Mouse (Mus musculus) midbrain, postnatal 0 days (tissue): ENCODE results near the gene Fgf18. TPM values are rescaled to one million over a fixed set of nuclear protein-coding genes. Genes with fewer than 3 reads are reported as not detected.

ENCODE experiments used
- ATAC-seq: fragments of 200-750 bp; cut with Nextera tagmentation; 2 replicates; pipeline ENCODE4 v1.8.0; 2017; ENCODE audit warnings: moderate number of reproducible peaks, mild to moderate bottlenecking, moderate TSS enrichment, moderate library complexity; ENCODE audit not compliant: low FRiP score
- DNase-seq: peaks from one replicate; pipeline ENCODE4 v3.0.0-alpha.2; 2015; ENCODE audit warnings: low spot score
- H3K27ac ChIP-seq: fragments of 300-500 bp; sonication (generic); 2 replicates; pipeline ENCODE4 v1.5.1; 2014; ENCODE audit warnings: low read depth, mild to moderate bottlenecking, low read length, mixed read lengths
- H3K27me3 ChIP-seq: fragments of 300-500 bp; sonication (generic); 2 replicates; pipeline ENCODE4 v1.6.1; 2014; ENCODE audit warnings: low read length, control low read depth, mixed read lengths; ENCODE audit not compliant: insufficient read depth
- H3K36me3 ChIP-seq: fragments of 300-500 bp; sonication (generic); 2 replicates; pipeline ENCODE4 v1.6.1; 2014; ENCODE audit warnings: low read length, control low read depth, mixed read lengths; ENCODE audit not compliant: insufficient read depth
- H3K4me1 ChIP-seq: fragments of 300-500 bp; sonication (generic); 2 replicates; pipeline ENCODE4 v1.6.1; 2014; ENCODE audit warnings: mild to moderate bottlenecking, control low read depth, antibody characterized with exemption, low read length, mixed read lengths; ENCODE audit not compliant: insufficient read depth
- H3K4me2 ChIP-seq: fragments of 300-500 bp; sonication (generic); 2 replicates; pipeline ENCODE4 v1.6.1; 2014; ENCODE audit warnings: low read depth, mild to moderate bottlenecking, low read length, mixed read lengths; ENCODE audit not compliant: poor library complexity, severe bottlenecking
- H3K4me3 ChIP-seq: fragments of 300-500 bp; sonication (generic); 2 replicates; pipeline ENCODE4 v1.5.1; 2014; ENCODE audit warnings: low read depth, mild to moderate bottlenecking, low read length, moderate library complexity
- H3K9ac ChIP-seq: fragments of 300-500 bp; sonication (generic); replicated peaks from 2 replicates; pipeline ENCODE4 v1.6.1; 2014; ENCODE audit warnings: mild to moderate bottlenecking, low read length, moderate library complexity, mixed read lengths; ENCODE audit not compliant: poor library complexity, severe bottlenecking
- H3K9me3 ChIP-seq: fragments of 300-500 bp; sonication (generic); 2 replicates; pipeline ENCODE4 v1.6.1; 2016; ENCODE audit warnings: low read length, control low read depth
- CTCF ChIP-seq: IDR thresholded peaks from 2 replicates; pipeline ENCODE4 v1.5.1; 2016; ENCODE audit warnings: antibody characterized with exemption, mild to moderate bottlenecking
- WGBS: fragments of 180-500 bp; shearing (Covaris S2); extraction: QIAGEN DNeasy Blood & Tissue Kit; methylation state at CpG from one replicate; pipeline ENCODE4 v1.1.7; 2014; 5-methylcytosine and 5-hydroxymethylcytosine counted together
- polyA plus RNA-seq: library from polyadenylated mRNA; unstranded; fragments of >200 nt; fragmentation: Nextera tagmentation; extraction: Ambion mirVana; gene quantifications from 2 replicates; pipeline ENCODE4 v1.2.1, GENCODE M21; 2015
- total RNA-seq: library from RNA; depleted of rRNA; stranded (reverse); fragments of >200 nt; gene quantifications from 2 replicates; pipeline ENCODE4 v1.2.3, GENCODE M21; 2014

Fgf18 gene
- total and polyA plus RNA-seq, 2 experiments from 2014 or later, result 6.5 to 6.7 TPM

GRCm38 (mm10) chr11:33181804-33182203 lies 34.6 kb upstream of the Fgf18 start:
- Histone ChIP-seq H3K9ac (no peak overlapping the region), H3K4me1 (no peaks in the 10 kb centered on the region), H3K4me2 (no peak overlapping the region), H3K9me3 (no peaks in the 10 kb centered on the region), H3K27ac (no peak overlapping the region), H3K36me3 (no peaks in the 10 kb centered on the region), H3K4me3 (no peak overlapping the region), H3K27me3 (peaks cover 9% of the 10 kb centered on the region)
- 82% methylated on average over 3 of the region's 3 CpGs for WGBS
- DNase-seq (no peak), ATAC-seq (no peak)
- no peak for TF ChIP-seq CTCF

- peak overlapping the region; percentile 36 for H3K4me2 ChIP-seq
- H3K9me3 ChIP-seq, result no peaks in the 10 kb centered on the region
- TF ChIP-seq CTCF, result no peak
- peak overlapping the region; percentile 3; the same call in 1 of the 2 replicates for H3K4me3 ChIP-seq
- H3K4me1 ChIP-seq, result no peaks in the 10 kb centered on the region
- ATAC-seq (no peak; the same call in 1 of the 2 replicates), DNase-seq (no peak)
- H3K9ac ChIP-seq, result no peak overlapping the region
- 6% methylated on average over 18 of the region's 18 CpGs for WGBS
- no peaks in the 10 kb centered on the region for H3K36me3 ChIP-seq
- peaks cover 9% of the 10 kb centered on the region for H3K27me3 ChIP-seq
- H3K27ac ChIP-seq, result no peak overlapping the region
Measured at GRCm38 (mm10) chr11:33180701-33181116, 33.5 kb upstream of the Fgf18 start.

GRCm38 (mm10) chr11:33179802-33180201 lies 32.6 kb upstream of the Fgf18 start:
- 22% methylated on average over 1 of the region's 1 CpGs for WGBS
- no peaks in the 10 kb centered on the region for H3K36me3 ChIP-seq
- no peak for DNase-seq
- H3K27me3 ChIP-seq, result peaks cover 9% of the 10 kb centered on the region
- no peaks in the 10 kb centered on the region for H3K9me3 ChIP-seq
- H3K4me1 ChIP-seq, result no peaks in the 10 kb centered on the region
- no peak overlapping the region for H3K27ac ChIP-seq
- TF ChIP-seq CTCF, result no peak
- no peak overlapping the region for H3K4me2 ChIP-seq
- ATAC-seq, result no peak
- H3K9ac ChIP-seq, result no peak overlapping the region
- no peak overlapping the region for H3K4me3 ChIP-seq

GRCm38 (mm10) chr11:33176525-33177245 lies 29.5 kb upstream of the Fgf18 start:
- H3K4me2 ChIP-seq, result no peak overlapping the region
- H3K4me3 ChIP-seq, result no peak overlapping the region
- H3K4me1 ChIP-seq, result no peaks in the 10 kb centered on the region
- no peak overlapping the region for H3K9ac ChIP-seq
- DNase-seq (peak; percentile 84), ATAC-seq (peak; percentile 69)
- peak; percentile 91 for TF ChIP-seq CTCF
- 33% methylated on average over 20 of the region's 20 CpGs for WGBS
- no peak overlapping the region for H3K27ac ChIP-seq
- no peaks in the 10 kb centered on the region for H3K9me3 ChIP-seq
- H3K27me3 ChIP-seq, result peaks cover 9% of the 10 kb centered on the region
- H3K36me3 ChIP-seq, result no peaks in the 10 kb centered on the region

GRCm38 (mm10) chr11:33175768-33176167 lies 28.6 kb upstream of the Fgf18 start:
- H3K4me3 ChIP-seq, result no peak overlapping the region
- H3K4me2 ChIP-seq, result no peak overlapping the region
- no peaks in the 10 kb centered on the region for H3K9me3 ChIP-seq
- H3K27me3 ChIP-seq, result peaks cover 2% of the 10 kb centered on the region; the same call in 1 of the 2 replicates
- H3K27ac ChIP-seq, result no peak overlapping the region
- H3K9ac ChIP-seq, result no peak overlapping the region
- DNase-seq (no peak), ATAC-seq (no peak)
- H3K36me3 ChIP-seq, result no peaks in the 10 kb centered on the region
- no peak for TF ChIP-seq CTCF
- no peaks in the 10 kb centered on the region for H3K4me1 ChIP-seq
- WGBS, result 84% methylated on average over 2 of the region's 3 CpGs

GRCm38 (mm10) chr11:33170489-33170888 lies 23.3 kb upstream of the Fgf18 start:
- peak; percentile 74 for TF ChIP-seq CTCF
- no peak overlapping the region for H3K4me2 ChIP-seq
- H3K27ac ChIP-seq, result no peak overlapping the region
- ATAC-seq (no peak), DNase-seq (peak; percentile 51)
- no peaks in the 10 kb centered on the region for H3K27me3 ChIP-seq
- no peaks in the 10 kb centered on the region for H3K36me3 ChIP-seq
- no peaks in the 10 kb centered on the region for H3K4me1 ChIP-seq
- no peak overlapping the region for H3K4me3 ChIP-seq
- WGBS, result 12% methylated on average over 9 of the region's 9 CpGs
- no peaks in the 10 kb centered on the region for H3K9me3 ChIP-seq
- no peak overlapping the region for H3K9ac ChIP-seq
